13 mouse cellular contexts compared by ENCODE assay signal in genomic region chr1:86233808-86234207, GRCm38 (mm10).
DNase-seq lines count a peak whose midpoint lies in the region; ATAC-seq and TF ChIP-seq lines count a peak whose summit lies in the region.
"Had no signal": no experiment of that assay in that cellular context is flagged by ENCODE, and none has a peak within 500 bp of the region (broad histone marks: within the 10 kb centered on the region; RNA-seq: fewer than 3 reads in every experiment).

No protein-coding gene starts in this region.

- no peaks in the 10 kb centered on the region for H3K9me3 ChIP-seq in stomach, postnatal 0 days (ENCODE audit: control insufficient read depth, low read length)
- H3K9me3 ChIP-seq: heart, embryonic 12.5 days; hindbrain, embryonic 15.5 days; liver, embryonic 15.5 days had no signal

- no peak for TF ChIP-seq POLR2A in spleen, adult 2 months (IDR thresholded peaks at IDR 0.05; ENCODE audit: low read depth, low read length)

- H3K9ac ChIP-seq in stomach, postnatal 0 days (ENCODE audit: low read length), result no peak overlapping the region
- H3K9ac ChIP-seq: heart, embryonic 12.5 days; hindbrain, embryonic 15.5 days; liver, embryonic 15.5 days had no signal

- no peaks in the 10 kb centered on the region for H3K36me3 ChIP-seq in spleen, adult 2 months (ENCODE audit: control insufficient read depth, insufficient read depth, low read length)
- H3K36me3 ChIP-seq in stomach, postnatal 0 days (ENCODE audit: control insufficient read depth, insufficient read depth, low read length), result no peaks in the 10 kb centered on the region
- H3K36me3 ChIP-seq: heart, embryonic 12.5 days; liver, embryonic 15.5 days had no signal

- peak; percentile 53; the same call in 1 of the 2 replicates for ATAC-seq in stomach, postnatal 0 days (ENCODE audit: low FRiP score, low TSS enrichment)

- peak overlapping the region; percentile 65; the same call in 1 of the 2 replicates for H3K27ac ChIP-seq in spleen, adult 2 months (ENCODE audit: insufficient read depth, low read length)
- no peak overlapping the region; the same call in 1 of the 2 replicates for H3K27ac ChIP-seq in stomach, postnatal 0 days (replicated peaks)
- H3K27ac ChIP-seq: hindbrain, embryonic 15.5 days; liver, embryonic 15.5 days had no signal

- H3K27me3 ChIP-seq in spleen, adult 2 months (ENCODE audit: control insufficient read depth, insufficient read depth, low read length), result no peaks in the 10 kb centered on the region
- no peaks in the 10 kb centered on the region for H3K27me3 ChIP-seq in stomach, postnatal 0 days (ENCODE audit: control insufficient read depth, insufficient read depth, low read length)
- H3K27me3 ChIP-seq: heart, embryonic 12.5 days; hindbrain, embryonic 15.5 days; liver, embryonic 15.5 days had no signal

- no peak overlapping the region for H3K4me3 ChIP-seq in spleen, adult 2 months (ENCODE audit: extremely low read depth, insufficient read depth, insufficient read length)
- no peak overlapping the region for H3K4me3 ChIP-seq in stomach, postnatal 0 days (ENCODE audit: low read depth, low read length)
- H3K4me3 ChIP-seq: heart, embryonic 12.5 days; hindbrain, embryonic 15.5 days; liver, embryonic 15.5 days had no signal

- no peak for TF ChIP-seq EP300 in stomach, postnatal 0 days (optimal IDR thresholded peaks at IDR 0.05)

- DNase-seq in heart, adult 11 months, result peak; percentile 93
- no peak for DNase-seq in heart, adult 8-10 months (ENCODE audit: low spot score)
- peak; percentile 21 to 28 for DNase-seq in spleen, adult 2 months (ENCODE audit: low read depth in 1 of 2, low spot score in 2 of 2)
- no peak for DNase-seq in spleen, adult 12 weeks (ENCODE audit: low spot score)
- DNase-seq in lung, postnatal 4 days, result peak; percentile 33 to 42
- DNase-seq in stomach, postnatal 0 days (ENCODE audit: low spot score), result peak; percentile 34
- no peak for DNase-seq in adrenal gland, postnatal 4 days (ENCODE audit: low spot score in 2 of 2)
- no peak for DNase-seq in urinary bladder, postnatal 10 days (ENCODE audit: low spot score)
- DNase-seq: adrenal gland, adult 2 months; cerebellum, adult 2 months had no signal

- 28% methylated on average over 4 of the region's 4 CpGs for WGBS in spleen, adult 2 months
- 34% methylated on average over 4 of the region's 4 CpGs for WGBS in stomach, postnatal 0 days

- H3K4me1 ChIP-seq in spleen, adult 2 months (ENCODE audit: control insufficient read depth, insufficient read depth, insufficient read length), result peaks cover 17% of the 10 kb centered on the region
- no peaks in the 10 kb centered on the region for H3K4me1 ChIP-seq in stomach, postnatal 0 days (replicated peaks; ENCODE audit: control insufficient read depth, insufficient read depth)
- H3K4me1 ChIP-seq: hindbrain, embryonic 15.5 days had no signal

- no peak for TF ChIP-seq CTCF in spleen, adult 2 months (IDR thresholded peaks at IDR 0.05; ENCODE audit: extremely low read depth, insufficient read depth, insufficient read length, insufficient replicate concordance)
- no peak for TF ChIP-seq CTCF in stomach, postnatal 0 days (IDR thresholded peaks at IDR 0.05; ENCODE audit: low read depth)

- H3K4me2 ChIP-seq in stomach, postnatal 0 days (replicated peaks; ENCODE audit: low read depth), result no peak overlapping the region
- H3K4me2 ChIP-seq: heart, embryonic 12.5 days; hindbrain, embryonic 15.5 days; liver, embryonic 15.5 days had no signal

Comparison
In these comparisons a context has a peak if more than half of its experiments do, and no peak if none do; other contexts are left out.
1. DNase-seq: peak in heart, adult 11 months (single experiment), spleen, adult 2 months (2 of 2), lung, postnatal 4 days (2 of 2) and stomach, postnatal 0 days (single experiment); none in heart, adult 8-10 months (single experiment), spleen, adult 12 weeks (single experiment), adrenal gland, postnatal 4 days (0 of 2) and urinary bladder, postnatal 10 days (single experiment).